Mouse (Mus musculus) liver, embryonic 16.5 days (tissue): Measurements from ENCODE around the gene Comtd1. TPM values are rescaled to one million over a fixed set of nuclear protein-coding genes. Genes with fewer than 3 reads are reported as not detected.

Experiments used
- ATAC-seq: fragments of 200-750 bp; cut with Nextera tagmentation; 2 replicates; pipeline ENCODE4 v1.8.0; 2017; ENCODE audit warnings: low read depth, mild to moderate bottlenecking, moderate number of reproducible peaks, moderate library complexity
- H3K27ac ChIP-seq: fragments of 300-500 bp; sonication (generic); 2 replicates; pipeline ENCODE4 v1.5.1; 2014; ENCODE audit warnings: mild to moderate bottlenecking, low read length
- H3K27me3 ChIP-seq: fragments of 300-500 bp; sonication (generic); 2 replicates; pipeline ENCODE4 v1.6.1; 2014; ENCODE audit warnings: low read depth, low read length, mixed read lengths; ENCODE audit not compliant: control insufficient read depth, insufficient read depth
- H3K36me3 ChIP-seq: fragments of 300-500 bp; sonication (generic); 2 replicates; pipeline ENCODE4 v1.6.1; 2014; ENCODE audit warnings: mild to moderate bottlenecking; ENCODE audit not compliant: control insufficient read depth, insufficient read depth
- H3K4me1 ChIP-seq: fragments of 300-500 bp; sonication (generic); 2 replicates; pipeline ENCODE4 v1.6.1; 2014; ENCODE audit warnings: low read depth, low read length, mixed read lengths; ENCODE audit not compliant: control insufficient read depth
- H3K4me2 ChIP-seq: fragments of 300-500 bp; sonication (generic); 2 replicates; pipeline ENCODE4 v1.6.1; 2014; ENCODE audit warnings: low read depth, low read length, mixed read lengths
- H3K4me3 ChIP-seq: fragments of 300-500 bp; sonication (generic); 2 replicates; pipeline ENCODE4 v1.5.1; 2014; ENCODE audit warnings: low read depth, mild to moderate bottlenecking, low read length
- H3K9ac ChIP-seq: fragments of 300-500 bp; sonication (generic); 2 replicates; pipeline ENCODE4 v1.6.1; 2014; ENCODE audit warnings: low read depth, low read length
- H3K9me3 ChIP-seq: fragments of 300-500 bp; sonication (generic); replicated peaks from 2 replicates; pipeline ENCODE4 v1.6.1; 2016; ENCODE audit warnings: low read length; ENCODE audit not compliant: control insufficient read depth
- WGBS: fragments of 180-500 bp; shearing (Covaris S2); extraction: QIAGEN DNeasy Blood & Tissue Kit; methylation state at CpG from one replicate; pipeline ENCODE4 v1.1.7; 2014; ENCODE audit not compliant: insufficient replicate concordance; 5-methylcytosine and 5-hydroxymethylcytosine counted together
- polyA plus RNA-seq: library from polyadenylated mRNA; unstranded; fragments of >200 nt; fragmentation: Nextera tagmentation; extraction: Ambion mirVana; gene quantifications from 2 replicates; pipeline ENCODE4 v1.2.1, GENCODE M21; 2015

Gene Comtd1
- polyA plus RNA-seq, 1 experiment from 2014 or later = 15.8 TPM

- no peaks in the 10 kb centered on the region for H3K27me3 ChIP-seq
- H3K4me2 ChIP-seq = no peak overlapping the region
- no peak for ATAC-seq
- no peak overlapping the region for H3K9ac ChIP-seq
- WGBS = 71% methylated on average over 5 of the region's 5 CpGs
- H3K36me3 ChIP-seq = peaks cover 68% of the 10 kb centered on the region
- no peaks in the 10 kb centered on the region for H3K9me3 ChIP-seq
- H3K4me3 ChIP-seq = no peak overlapping the region
- no peak overlapping the region for H3K27ac ChIP-seq
- H3K4me1 ChIP-seq = peaks cover 22% of the 10 kb centered on the region
Measured at GRCm38 (mm10) chr14:21841819-21842592, 6.8 kb downstream of the Comtd1 start.

GRCm38 (mm10) chr14:21838336-21839017, 10.3 kb downstream of the Comtd1 start:
- Histone ChIP-seq H3K27ac (no peak overlapping the region), H3K4me3 (no peak overlapping the region), H3K4me1 (peaks cover 11% of the 10 kb centered on the region), H3K9ac (no peak overlapping the region), H3K27me3 (no peaks in the 10 kb centered on the region), H3K9me3 (no peaks in the 10 kb centered on the region), H3K36me3 (peaks cover 55% of the 10 kb centered on the region), H3K4me2 (no peak overlapping the region)
- WGBS = 75% methylated on average over 8 of the region's 8 CpGs
- ATAC-seq = no peak

DNA sequence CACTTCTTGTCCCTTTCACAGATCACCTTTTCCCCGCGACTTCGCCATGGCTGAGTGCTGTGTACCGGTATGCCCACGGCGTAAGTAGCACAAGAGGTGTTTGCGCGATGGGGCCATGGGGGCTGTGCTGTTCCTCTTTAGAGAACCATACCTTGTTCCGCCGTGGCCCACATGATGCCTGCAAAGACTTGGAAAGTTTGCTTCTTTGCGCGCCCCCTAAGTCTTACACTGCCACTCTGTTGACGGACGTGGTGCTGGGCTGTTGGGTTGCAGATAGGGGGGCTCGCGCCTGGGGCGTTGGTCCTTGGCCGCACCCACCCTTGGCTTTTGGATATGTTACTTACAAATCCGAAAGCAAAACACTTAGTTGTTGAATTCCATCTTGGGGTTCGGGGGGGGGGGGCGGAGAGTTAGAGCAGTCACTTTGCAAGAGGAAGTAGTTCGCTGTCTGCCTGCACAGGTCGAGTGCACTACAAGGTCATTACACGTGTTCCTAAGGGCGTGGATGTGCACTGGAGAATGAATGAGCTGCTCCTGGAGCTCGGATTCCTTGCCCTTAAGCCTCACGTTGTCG, 16.9 kb downstream of the Comtd1 start:
- H3K36me3 ChIP-seq = peaks cover 11% of the 10 kb centered on the region
- H3K4me2 ChIP-seq = peak overlapping the region; percentile 71
- H3K4me3 ChIP-seq = peak overlapping the region; percentile 94
- H3K27ac ChIP-seq = peak overlapping the region; percentile 89
- no peak for ATAC-seq
- no peaks in the 10 kb centered on the region for H3K27me3 ChIP-seq
- peak overlapping the region; percentile 92 for H3K9ac ChIP-seq
- under 1% methylated on average over 28 of the region's 28 CpGs for WGBS
- no peaks in the 10 kb centered on the region for H3K9me3 ChIP-seq
- H3K4me1 ChIP-seq = peaks cover 31% of the 10 kb centered on the region

DNA sequence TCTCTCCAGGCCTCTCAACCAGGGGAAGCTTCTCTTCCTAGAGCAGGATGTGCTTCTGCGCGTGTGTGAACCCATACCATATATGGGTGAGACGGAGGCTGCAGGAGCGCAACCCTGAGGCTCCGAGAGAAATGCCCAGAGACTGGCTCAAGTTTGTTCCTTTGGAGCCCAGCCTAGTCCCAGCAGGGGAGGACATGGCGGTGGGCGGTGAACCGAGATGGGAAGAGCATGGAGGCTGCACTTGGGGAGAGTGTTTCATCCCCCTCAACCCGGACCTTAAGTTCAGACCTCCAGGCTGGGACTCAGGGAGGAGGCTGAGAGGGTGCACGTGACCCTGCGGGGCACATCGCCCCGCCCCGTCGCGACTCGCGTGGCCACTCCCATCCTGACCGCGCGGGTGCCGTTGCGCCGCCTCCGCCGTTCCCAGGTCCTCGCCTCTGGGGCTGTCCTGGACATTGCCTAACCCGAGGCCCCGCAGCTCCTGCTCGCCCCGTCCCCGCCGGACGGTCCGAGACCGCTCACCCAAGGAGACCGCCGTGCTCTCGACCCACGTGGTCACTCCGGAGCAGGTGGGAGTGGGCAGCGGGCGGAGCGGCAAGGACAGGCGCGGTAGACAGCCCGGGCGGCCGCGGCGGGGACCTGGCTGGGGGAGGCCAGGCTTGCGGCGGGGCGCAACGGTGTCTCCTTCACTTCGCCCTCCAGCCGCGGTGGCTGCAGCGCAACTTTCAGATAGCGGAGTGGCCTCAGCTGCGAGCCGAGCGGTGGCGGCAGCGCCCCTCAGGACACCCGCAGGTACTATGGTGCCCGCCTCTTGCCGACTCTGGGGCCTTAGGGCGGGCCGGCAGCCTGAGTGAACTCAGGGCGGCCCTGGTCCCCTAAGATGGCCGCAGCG, 17.7 kb downstream of the Comtd1 start:
- peak overlapping the region; percentile 71 for H3K4me2 ChIP-seq
- WGBS = under 1% methylated on average over 70 of the region's 73 CpGs
- peaks cover 8% of the 10 kb centered on the region for H3K36me3 ChIP-seq
- peak overlapping the region; percentile 92 for H3K9ac ChIP-seq
- H3K4me3 ChIP-seq = peak overlapping the region; percentile 94
- ATAC-seq = peak; percentile 96
- H3K27me3 ChIP-seq = no peaks in the 10 kb centered on the region
- H3K27ac ChIP-seq = peak overlapping the region; percentile 89
- peaks cover 38% of the 10 kb centered on the region for H3K4me1 ChIP-seq
- H3K9me3 ChIP-seq = no peaks in the 10 kb centered on the region

- no peaks in the 10 kb centered on the region for H3K27me3 ChIP-seq
- H3K9me3 ChIP-seq = no peaks in the 10 kb centered on the region
- H3K4me2 ChIP-seq = no peak overlapping the region
- no peak overlapping the region for H3K9ac ChIP-seq
- 69% methylated on average over 9 of the region's 9 CpGs for WGBS
- H3K4me3 ChIP-seq = no peak overlapping the region
- H3K36me3 ChIP-seq = no peaks in the 10 kb centered on the region
- H3K27ac ChIP-seq = no peak overlapping the region; the same call in 1 of the 2 replicates
- ATAC-seq = no peak
- peaks cover 48% of the 10 kb centered on the region for H3K4me1 ChIP-seq
Measured at GRCm38 (mm10) chr14:21825786-21826491, 22.8 kb downstream of the Comtd1 start.

- H3K4me1 ChIP-seq = peaks cover 40% of the 10 kb centered on the region
- H3K36me3 ChIP-seq = no peaks in the 10 kb centered on the region
- no peak within 1 kb of the TSS for H3K9ac ChIP-seq
- H3K27ac ChIP-seq = no peak within 1 kb of the TSS; the same call in 1 of the 2 replicates
- no peak for ATAC-seq
- no peak within 1 kb of the TSS for H3K4me2 ChIP-seq
- H3K27me3 ChIP-seq = no peaks in the 10 kb centered on the region
- WGBS = 87% methylated on average over 2 of the region's 2 CpGs
- no peaks in the 10 kb centered on the region for H3K9me3 ChIP-seq
- H3K4me3 ChIP-seq = no peak within 1 kb of the TSS
Measured at GRCm38 (mm10) chr14:21824938-21825337, 23.8 kb downstream of the Comtd1 start, which contains the start of gene Vdac2. Vdac2 (plus strand) TSS chr14:21825238.

- Histone ChIP-seq H3K4me2 (no peak overlapping the region), H3K4me3 (no peak overlapping the region), H3K9me3 (no peaks in the 10 kb centered on the region), H3K9ac (no peak overlapping the region), H3K27ac (no peak overlapping the region; the same call in 1 of the 2 replicates), H3K36me3 (no peaks in the 10 kb centered on the region), H3K4me1 (peaks cover 34% of the 10 kb centered on the region), H3K27me3 (no peaks in the 10 kb centered on the region)
- no peak for ATAC-seq
- WGBS = 66% methylated on average over 7 of the region's 7 CpGs
Measured at GRCm38 (mm10) chr14:21823897-21824296, 24.9 kb downstream of the Comtd1 start.

DNA sequence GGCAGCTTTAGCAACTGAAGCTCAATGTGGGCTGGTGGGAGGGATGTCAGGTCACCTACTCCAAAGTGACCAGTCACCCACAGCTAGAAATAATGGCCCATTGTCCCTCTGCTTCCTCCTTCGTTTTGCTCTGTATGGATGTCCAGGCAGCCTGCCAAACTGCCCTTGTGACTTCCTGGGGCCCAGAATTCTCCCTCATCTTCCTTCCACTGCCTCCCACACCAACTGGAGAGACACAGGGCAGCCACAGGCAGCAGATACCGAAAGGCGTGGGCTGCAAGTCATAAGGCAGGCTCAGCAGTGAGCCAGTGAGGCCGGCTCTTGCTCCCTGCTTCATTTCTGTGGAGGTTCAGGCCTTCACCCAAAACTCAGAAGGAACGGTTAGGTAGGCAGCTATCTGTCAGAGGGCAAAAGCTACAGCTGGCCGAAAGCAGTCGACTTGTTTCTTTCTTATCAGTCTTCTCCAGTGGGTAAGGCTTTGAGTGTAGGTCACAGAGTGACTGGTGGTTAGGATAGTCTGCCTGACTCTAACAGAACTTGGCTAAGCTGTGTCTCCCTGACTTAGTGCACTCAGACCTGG, 25.9 kb downstream of the Comtd1 start:
- H3K36me3 ChIP-seq = no peaks in the 10 kb centered on the region
- ATAC-seq = peak; percentile 92
- WGBS = 10% methylated on average over 7 of the region's 7 CpGs
- peak overlapping the region; percentile 56 for H3K9ac ChIP-seq
- H3K27ac ChIP-seq = peak overlapping the region; percentile 96
- H3K9me3 ChIP-seq = no peaks in the 10 kb centered on the region
- peak overlapping the region; percentile 39 for H3K4me2 ChIP-seq
- H3K4me3 ChIP-seq = peak overlapping the region; percentile 11; the same call in 1 of the 2 replicates
- H3K27me3 ChIP-seq = no peaks in the 10 kb centered on the region
- H3K4me1 ChIP-seq = peaks cover 34% of the 10 kb centered on the region
